Mouse (Mus musculus) liver, adult 2 months (tissue): Measurements from ENCODE around the gene Ccdc162. TPM values are rescaled to one million over a fixed set of nuclear protein-coding genes. Genes with fewer than 3 reads are reported as not detected.

Experiments
- DNase-seq: peaks from one replicate; pipeline ENCODE4 v3.0.0-alpha.2; 2011; ENCODE audit warnings: low read depth, low spot score; ENCODE audit errors: extremely low read depth
- H3K27ac ChIP-seq: fragments of 200-500 bp; replicated peaks from 2 replicates; pipeline ENCODE4 v1.5.1; 2012; ENCODE audit warnings: low read depth, mild to moderate bottlenecking, control low read depth, inconsistent platforms, low read length; ENCODE audit not compliant: insufficient read depth
- H3K27me3 ChIP-seq: fragments of 200-500 bp; 2 replicates; pipeline ENCODE4 v1.6.1; 2012; ENCODE audit warnings: mild to moderate bottlenecking, moderate library complexity, low read length, inconsistent platforms; ENCODE audit not compliant: control insufficient read depth, insufficient read depth
- H3K36me3 ChIP-seq: fragments of 200-500 bp; 2 replicates; pipeline ENCODE4 v1.6.1; 2012; ENCODE audit warnings: low read length, inconsistent platforms; ENCODE audit not compliant: control insufficient read depth, insufficient read depth
- H3K4me1 ChIP-seq: fragments of 200-500 bp; 2 replicates; pipeline ENCODE4 v1.6.1; 2011; ENCODE audit warnings: low read length; ENCODE audit not compliant: control insufficient read depth, insufficient read depth
- H3K4me3 ChIP-seq: fragments of 200-500 bp; 2 replicates; pipeline ENCODE4 v1.5.1; 2011; ENCODE audit warnings: low read depth, mild to moderate bottlenecking, control low read depth, low read length, moderate library complexity; ENCODE audit not compliant: insufficient read depth
- H3K79me2 ChIP-seq: fragments of 200-500 bp; 2 replicates; pipeline ENCODE4 v1.6.1; 2012; ENCODE audit warnings: inconsistent platforms, mild to moderate bottlenecking, low read length, moderate library complexity; ENCODE audit not compliant: control insufficient read depth, insufficient read depth
- H3K9ac ChIP-seq: fragments of 200-500 bp; 2 replicates; pipeline ENCODE4 v1.6.1; 2012; ENCODE audit warnings: low read depth, mild to moderate bottlenecking, control low read depth, inconsistent platforms, low read length
- CTCF ChIP-seq: fragments of 200-500 bp; IDR thresholded peaks from 2 replicates; pipeline ENCODE4 v1.5.1; 2011; ENCODE audit warnings: low read depth, low read length, control low read depth
- POLR2A ChIP-seq: fragments of 200-500 bp; IDR thresholded peaks from 2 replicates; pipeline ENCODE4 v1.6.1; 2011; ENCODE audit warnings: low read length, control low read depth; ENCODE audit not compliant: insufficient read depth; ENCODE audit errors: extremely low read depth
- WGBS: fragments of 180-500 bp; shearing (Covaris S2); methylation state at CpG from one replicate; pipeline ENCODE4 v1.1.7; 2018; 5-methylcytosine and 5-hydroxymethylcytosine counted together
- polyA plus RNA-seq: library from polyadenylated mRNA; depleted of rRNA; stranded (reverse); fragments of >200 nt; gene quantifications from 2 replicates; pipeline ENCODE4 v1.2.3, GENCODE M21; 2012
- total RNA-seq: library from RNA; depleted of rRNA; stranded (reverse); fragments of >200 nt; gene quantifications from 2 replicates; pipeline ENCODE4 v1.2.3, GENCODE M21; 2014

The Ccdc162 gene
- total and polyA plus RNA-seq, 2 experiments, result 6.0 to 10.3 TPM

- no peaks in the 10 kb centered on the region for H3K27me3 ChIP-seq
- H3K36me3 ChIP-seq, result no peaks in the 10 kb centered on the region
- H3K27ac ChIP-seq, result no peak overlapping the region
- peak; percentile 22 for DNase-seq
- no peaks in the 10 kb centered on the region for H3K79me2 ChIP-seq
- WGBS, result 49% methylated on average over 8 of the region's 8 CpGs
- no peak overlapping the region for H3K9ac ChIP-seq
- no peak overlapping the region for H3K4me3 ChIP-seq
- TF ChIP-seq POLR2A, result no peak
- TF ChIP-seq CTCF, result no peak
- peaks cover 5% of the 10 kb centered on the region for H3K4me1 ChIP-seq
Observed at GRCm38 (mm10) chr10:41677396-41677795, 39.0 kb downstream of the Ccdc162 start.

- H3K27ac ChIP-seq, result no peak overlapping the region
- no peaks in the 10 kb centered on the region for H3K79me2 ChIP-seq
- peak; percentile 76 for DNase-seq
- H3K4me1 ChIP-seq, result peaks cover 5% of the 10 kb centered on the region
- no peak for TF ChIP-seq CTCF
- TF ChIP-seq POLR2A, result no peak
- 42% methylated on average over 6 of the region's 6 CpGs for WGBS
- H3K9ac ChIP-seq, result no peak overlapping the region
- H3K27me3 ChIP-seq, result no peaks in the 10 kb centered on the region
- no peaks in the 10 kb centered on the region for H3K36me3 ChIP-seq
- no peak overlapping the region for H3K4me3 ChIP-seq
Observed at GRCm38 (mm10) chr10:41676661-41677061, 39.8 kb downstream of the Ccdc162 start.

GRCm38 (mm10) chr10:41675842-41676571 is 40.4 kb downstream of the Ccdc162 start:
- H3K4me3 ChIP-seq, result no peak overlapping the region
- DNase-seq, result no peak
- H3K36me3 ChIP-seq, result no peaks in the 10 kb centered on the region
- no peaks in the 10 kb centered on the region for H3K27me3 ChIP-seq
- H3K9ac ChIP-seq, result no peak overlapping the region
- WGBS, result 86% methylated on average over 6 of the region's 6 CpGs
- H3K27ac ChIP-seq, result no peak overlapping the region
- H3K4me1 ChIP-seq, result peaks cover 5% of the 10 kb centered on the region
- TF ChIP-seq POLR2A, result no peak
- no peak for TF ChIP-seq CTCF
- no peaks in the 10 kb centered on the region for H3K79me2 ChIP-seq

- no peaks in the 10 kb centered on the region for H3K79me2 ChIP-seq
- H3K27me3 ChIP-seq, result no peaks in the 10 kb centered on the region
- peaks cover 5% of the 10 kb centered on the region for H3K4me1 ChIP-seq
- H3K27ac ChIP-seq, result no peak overlapping the region
- no peak overlapping the region for H3K4me3 ChIP-seq
- no peak for TF ChIP-seq POLR2A
- no peak overlapping the region for H3K9ac ChIP-seq
- WGBS, result 88% methylated on average over 6 of the region's 6 CpGs
- no peaks in the 10 kb centered on the region for H3K36me3 ChIP-seq
- no peak for DNase-seq
Observed at GRCm38 (mm10) chr10:41675243-41675642, 41.2 kb downstream of the Ccdc162 start.

- Histone ChIP-seq H3K4me1 (peaks cover 5% of the 10 kb centered on the region), H3K27ac (no peak overlapping the region), H3K36me3 (no peaks in the 10 kb centered on the region), H3K9ac (no peak overlapping the region), H3K27me3 (no peaks in the 10 kb centered on the region), H3K4me3 (no peak overlapping the region), H3K79me2 (no peaks in the 10 kb centered on the region)
- 77% methylated on average over 3 of the region's 3 CpGs for WGBS
- TF ChIP-seq POLR2A (no peak), CTCF (no peak)
- DNase-seq, result no peak
Observed at GRCm38 (mm10) chr10:41674362-41674761, 42.1 kb downstream of the Ccdc162 start.

- Histone ChIP-seq H3K36me3 (no peaks in the 10 kb centered on the region), H3K4me3 (no peak overlapping the region), H3K4me1 (no peaks in the 10 kb centered on the region), H3K9ac (no peak overlapping the region), H3K27me3 (no peaks in the 10 kb centered on the region), H3K27ac (no peak overlapping the region), H3K79me2 (no peaks in the 10 kb centered on the region)
- WGBS, result 88% methylated on average over 5 of the region's 5 CpGs
- no peak for DNase-seq
- TF ChIP-seq CTCF, result no peak
- no peak for TF ChIP-seq POLR2A
Observed at GRCm38 (mm10) chr10:41670196-41670595, 46.2 kb downstream of the Ccdc162 start.
